Mouse (Mus musculus) left cerebral cortex, adult 9 months (tissue): Measurements from ENCODE around the gene Slc25a47.

Source experiments
- DNase-seq, 2 experiments: peaks; one replicate each; pipeline ENCODE4 v3.0.0; 2022; ENCODE audit warnings: low spot score in 2 of 2

The Slc25a47 gene

GRCm38 (mm10) chr12:108857589-108858184, 21.8 kb downstream of the Slc25a47 start:
- no peak for DNase-seq

GRCm38 (mm10) chr12:108858486-108858885, 22.6 kb downstream of the Slc25a47 start:
- DNase-seq: no peak

GRCm38 (mm10) chr12:108865007-108865494, 29.2 kb downstream of the Slc25a47 start:
- DNase-seq: no peak

DNA sequence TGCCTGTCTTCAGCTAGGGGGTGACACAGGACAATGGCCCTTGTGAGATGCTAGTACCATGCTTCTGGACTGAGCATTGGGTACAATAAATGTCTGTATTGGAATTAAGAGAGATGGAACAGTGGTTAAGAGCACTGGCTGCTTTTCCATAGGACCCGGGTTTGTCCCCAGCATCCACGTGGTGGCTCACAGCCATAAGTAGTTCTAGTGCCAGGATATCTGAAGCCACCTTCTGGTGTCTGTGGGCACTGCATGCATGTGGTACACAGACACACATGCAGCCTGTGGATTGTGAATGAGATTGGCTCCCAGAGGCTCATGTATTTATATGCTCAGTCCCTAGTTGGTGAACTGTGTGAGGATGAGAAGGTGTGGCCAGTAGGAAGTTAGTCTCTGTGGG, 33.7 kb downstream of the Slc25a47 start:
- no peak for DNase-seq

GRCm38 (mm10) chr12:108873122-108873521, 37.3 kb downstream of the Slc25a47 start:
- DNase-seq: no peak

DNA sequence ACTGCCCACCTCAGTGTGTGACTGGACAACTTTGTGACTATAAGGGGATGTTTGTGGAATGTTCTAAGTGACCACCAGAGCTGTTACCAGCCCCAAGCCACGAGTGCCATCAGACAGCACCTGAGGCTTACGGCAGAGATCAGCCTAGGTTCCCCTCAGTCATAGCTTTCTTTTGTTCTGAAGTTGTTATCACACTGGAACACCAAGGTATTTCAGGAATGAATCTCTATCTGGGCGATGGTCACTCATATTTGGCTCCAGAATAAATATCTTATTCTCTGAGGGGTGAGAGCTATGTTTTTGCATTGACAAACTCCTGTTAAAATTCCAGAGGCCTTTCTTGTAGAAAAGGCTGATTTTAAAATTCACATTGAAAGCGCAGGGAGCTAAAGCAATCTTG, 43.3 kb downstream of the Slc25a47 start:
- no peak for DNase-seq

- DNase-seq: no peak
These were observed 44.8 kb downstream of the Slc25a47 start for GRCm38 (mm10) chr12:108880606-108881005.

GRCm38 (mm10) chr12:108881192-108881591, 45.3 kb downstream of the Slc25a47 start:
- DNase-seq: no peak

- DNase-seq: no peak
These were observed 46.9 kb downstream of the Slc25a47 start for GRCm38 (mm10) chr12:108882776-108883175.

GRCm38 (mm10) chr12:108885906-108886305, 50.1 kb downstream of the Slc25a47 start:
- DNase-seq: no peak

DNA sequence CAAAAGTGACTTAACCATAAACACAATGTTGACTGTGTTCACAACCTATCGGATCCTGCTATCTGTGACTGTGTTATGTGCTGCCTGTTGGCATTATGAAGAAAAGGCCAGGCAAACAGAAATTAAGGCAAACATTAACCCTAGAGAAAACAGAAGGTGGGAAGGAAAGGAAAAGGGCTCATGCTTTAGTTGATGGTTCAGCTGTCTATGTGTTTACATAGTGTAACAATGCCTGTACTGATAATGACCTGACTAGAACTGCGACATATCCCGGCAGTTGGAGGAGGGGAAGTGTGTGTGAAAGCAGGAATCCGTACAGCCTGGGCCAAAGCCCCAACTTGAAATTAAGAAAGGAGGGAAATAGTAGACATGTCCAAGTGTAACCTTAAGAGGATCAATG, 51.2 kb downstream of the Slc25a47 start:
- DNase-seq: no peak

- no peak for DNase-seq
These were observed 52.8 kb downstream of the Slc25a47 start for GRCm38 (mm10) chr12:108888632-108889031.

- no peak for DNase-seq
These were observed 57.3 kb downstream of the Slc25a47 start, which contains the start of gene Wdr25 for GRCm38 (mm10) chr12:108892989-108893714. Gene Wdr25, plus strand, starts transcription at chr12:108893631.

GRCm38 (mm10) chr12:108893715-108894431, 58.0 kb downstream of the Slc25a47 start, which contains the start of gene Wars:
Gene Wars, minus strand, starts transcription at chr12:108894174.
- DNase-seq: peak; percentile 88 to 96

GRCm38 (mm10) chr12:108894432-108894816, 58.6 kb downstream of the Slc25a47 start:
- DNase-seq: no peak

- no peak for DNase-seq
These were observed 60.2 kb downstream of the Slc25a47 start for GRCm38 (mm10) chr12:108896006-108896405.

DNA sequence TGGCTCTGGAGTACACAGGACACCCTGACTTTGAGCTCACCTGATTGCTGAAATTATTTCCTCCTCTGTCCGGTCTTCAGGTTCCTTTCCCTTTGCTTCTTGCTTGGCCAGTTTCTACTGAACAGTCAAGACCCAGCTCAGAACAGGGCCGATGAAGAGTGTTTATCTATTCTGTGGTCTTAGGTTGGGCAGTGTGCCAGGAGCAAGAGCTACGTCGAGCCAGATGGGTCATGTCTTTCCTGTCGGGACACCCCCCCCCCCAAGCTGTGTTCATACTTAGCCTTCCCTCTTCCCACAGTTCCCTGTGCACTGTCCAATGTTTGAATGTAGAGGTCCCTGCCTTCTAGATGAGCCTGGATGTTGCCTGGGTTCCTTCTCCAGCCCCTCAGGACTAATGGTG, 65.5 kb downstream of the Slc25a47 start:
- no peak for DNase-seq

DNA sequence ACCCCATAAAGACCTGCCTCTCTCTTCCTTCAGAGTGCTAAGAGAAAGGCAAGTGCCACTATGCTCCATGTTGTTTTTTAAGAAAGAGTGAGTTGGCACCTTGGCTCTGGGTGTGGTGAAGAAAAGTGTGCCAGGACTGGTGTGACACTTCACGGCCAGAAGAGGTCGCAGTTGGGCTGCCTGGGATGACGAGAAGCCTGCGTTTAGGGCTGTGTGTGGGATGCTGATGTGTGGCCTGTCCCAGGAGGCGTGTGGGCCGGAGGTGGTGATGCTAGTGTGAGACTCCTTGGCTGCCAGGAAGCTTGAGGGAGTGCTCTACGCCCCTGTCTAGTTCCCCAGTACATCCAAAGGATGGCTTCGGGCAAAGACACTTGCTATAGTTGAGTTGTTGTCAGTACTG, 67.1 kb downstream of the Slc25a47 start:
- DNase-seq: peak; percentile 40 to 67

DNA sequence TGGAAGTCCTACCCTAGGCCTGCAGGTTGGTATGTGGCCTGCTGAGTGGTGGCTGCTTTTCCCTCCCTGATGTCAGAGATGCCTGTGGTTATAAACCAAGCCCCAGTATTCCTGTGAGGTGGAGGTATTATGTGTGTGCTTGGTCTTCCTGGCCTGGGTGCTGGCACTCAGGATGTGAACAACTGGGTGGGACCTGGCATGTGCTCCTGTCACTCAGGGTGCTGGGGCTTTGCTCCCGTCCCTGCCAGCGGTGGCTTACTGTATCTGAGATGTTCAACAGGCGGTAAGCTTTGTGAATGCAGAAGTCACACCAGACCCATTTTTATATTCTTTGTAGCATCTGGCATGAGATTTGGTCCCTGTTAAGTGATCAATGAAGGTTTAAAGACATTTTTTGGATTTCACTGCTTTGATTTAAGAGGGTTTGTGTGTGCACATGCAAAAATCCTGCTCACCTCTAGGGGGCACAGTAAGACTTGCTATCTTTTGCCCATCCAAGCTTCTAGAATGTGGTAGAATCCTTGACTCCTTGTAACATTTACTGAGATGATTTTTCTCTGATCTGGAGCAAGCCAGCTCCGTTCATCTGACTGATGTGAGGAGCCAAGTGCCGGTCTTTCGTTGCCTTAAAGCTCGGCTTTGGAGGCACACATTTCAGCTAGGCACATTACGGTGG, 67.9 kb downstream of the Slc25a47 start:
- DNase-seq: peak; percentile 43 to 88

GRCm38 (mm10) chr12:108904276-108904653, 68.4 kb downstream of the Slc25a47 start:
- no peak for DNase-seq

DNA sequence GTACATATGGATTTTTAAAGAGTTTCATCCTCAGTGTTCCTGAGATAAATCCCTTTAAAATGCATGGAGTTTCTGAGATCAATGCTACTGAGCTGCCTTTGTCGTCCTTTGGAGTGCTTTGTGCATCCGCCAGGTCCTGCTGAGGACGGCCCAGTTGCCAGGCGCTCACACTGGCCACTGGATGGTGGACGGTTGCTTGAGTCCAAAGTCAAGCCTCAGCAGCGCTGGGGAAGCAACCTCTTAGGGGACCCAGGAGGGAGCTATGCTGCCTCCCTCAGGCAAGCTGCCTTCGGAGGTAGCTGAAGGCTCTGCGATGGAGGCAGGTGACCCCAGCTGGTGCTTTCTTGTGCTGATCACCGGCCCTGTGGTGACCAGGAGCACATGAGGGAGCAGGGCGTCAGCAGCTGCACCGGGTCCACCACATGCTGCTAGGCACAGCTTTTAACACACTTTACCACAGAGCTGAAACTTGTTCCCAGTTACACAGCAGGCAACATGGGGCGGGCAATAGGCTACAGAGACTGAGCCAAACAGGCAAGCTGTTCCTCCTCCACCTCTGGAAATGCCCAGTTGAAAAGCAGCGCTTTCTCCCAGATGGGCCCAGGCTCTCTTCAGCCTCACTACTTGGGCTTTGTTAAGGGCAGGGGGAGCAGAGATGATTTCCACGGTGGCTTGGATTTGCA, 69.9 kb downstream of the Slc25a47 start:
- DNase-seq: no peak
